Mouse (Mus musculus): ENCODE measurements around the gene Smim1. TPM values are rescaled to one million over a fixed set of nuclear protein-coding genes. Genes with fewer than 3 reads are reported as not detected.

Smim1 gene
- polyA plus RNA-seq (2014; fragmentation: Illumina TruSeq; extraction: RNeasy Lipid Tissue Mini Kit (QIAGEN cat#74804); ENCODE audit: low read depth, low replicate concordance), result 172 TPM

DNA sequence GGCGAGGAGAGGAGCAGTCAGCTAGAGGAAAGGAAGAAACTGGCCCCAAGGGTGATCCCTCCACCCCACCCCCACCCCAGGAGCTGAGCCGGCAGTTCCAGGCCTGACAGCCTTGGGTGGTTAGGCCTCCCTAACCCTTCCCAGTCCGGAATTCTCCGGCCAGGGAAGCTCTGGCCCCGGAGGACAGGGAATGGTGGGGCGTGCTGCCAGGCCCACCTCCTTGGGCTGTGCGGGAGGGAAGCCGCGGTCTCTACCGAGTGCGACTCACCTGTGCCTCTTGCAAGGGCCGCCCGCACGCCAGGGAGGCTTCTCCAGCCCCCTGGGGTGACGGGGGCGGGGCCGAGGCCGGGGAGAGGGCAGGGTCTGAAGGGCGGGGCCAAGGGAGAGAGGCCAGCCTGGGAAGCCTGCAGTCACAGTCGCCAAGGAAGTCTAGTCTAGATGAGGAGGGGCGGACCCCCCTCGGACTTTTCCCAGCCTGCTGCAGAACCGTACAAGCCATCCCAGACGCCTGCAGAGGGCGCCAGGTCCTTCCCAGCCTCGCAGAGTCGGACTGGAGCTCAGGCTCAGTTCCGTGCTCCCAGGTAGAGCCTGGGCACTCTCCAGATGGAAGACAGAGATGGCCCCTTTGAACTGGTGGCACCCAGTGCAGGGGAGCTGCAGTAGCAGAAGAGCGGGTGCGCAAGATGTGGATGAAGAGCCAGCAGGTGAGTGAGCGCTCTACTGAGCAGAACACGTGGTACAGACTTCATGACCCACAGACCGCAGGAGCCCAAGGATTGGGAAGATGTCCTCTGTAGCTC lies at the start of gene Smim1:
Smim1 (minus strand) TSS at position 590 of the 800 bp plus-strand sequence.

DNA sequence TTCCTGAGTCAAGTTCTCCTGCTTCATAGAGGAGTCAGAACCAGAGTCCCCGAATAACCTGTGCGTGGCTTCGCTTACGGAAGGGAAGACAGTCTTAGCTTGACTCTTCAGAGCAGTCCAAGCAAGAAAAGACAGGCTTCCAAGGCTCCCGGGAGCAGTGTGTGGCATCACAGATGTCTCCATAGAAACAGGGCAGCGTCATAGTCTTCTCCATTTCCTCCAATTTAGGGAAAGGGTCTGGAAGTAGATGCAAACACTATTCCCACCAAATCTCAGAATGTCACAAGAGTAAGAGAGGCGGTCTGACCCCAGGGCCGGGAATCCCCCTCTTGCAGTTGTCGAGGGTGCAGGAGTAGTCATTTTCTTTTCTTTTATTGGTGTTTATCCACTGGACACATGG lies 16.5 kb upstream of the Smim1 start, which contains the start of gene Ccdc27:
Ccdc27 (minus strand) TSS at position 101 of the 400 bp plus-strand sequence.

DNA sequence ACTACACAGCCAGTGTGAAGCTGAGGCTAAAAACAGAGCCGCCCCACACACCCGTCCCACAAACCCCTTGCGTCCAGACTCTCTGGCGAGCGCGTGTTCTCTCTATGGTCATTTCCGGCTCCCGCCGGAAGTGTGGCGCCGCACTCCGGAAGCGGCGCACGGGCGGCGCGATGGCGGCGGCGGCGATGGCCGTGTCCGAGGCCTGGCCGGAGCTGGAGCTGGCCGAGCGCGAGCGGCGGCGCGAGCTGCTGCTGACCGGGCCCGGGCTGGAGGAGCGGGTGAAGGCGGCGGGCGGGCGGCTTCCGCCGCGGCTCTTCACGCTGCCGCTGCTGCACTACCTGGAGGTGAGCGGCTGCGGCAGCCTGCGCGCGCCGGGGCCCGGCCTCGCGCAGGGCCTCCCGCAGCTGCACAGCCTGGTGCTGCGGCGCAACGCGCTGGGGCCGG lies 14.4 kb downstream of the Smim1 start, which contains the start of gene Lrrc47:
Lrrc47 (plus strand) TSS at position 86 of the 444 bp plus-strand sequence.

DNA sequence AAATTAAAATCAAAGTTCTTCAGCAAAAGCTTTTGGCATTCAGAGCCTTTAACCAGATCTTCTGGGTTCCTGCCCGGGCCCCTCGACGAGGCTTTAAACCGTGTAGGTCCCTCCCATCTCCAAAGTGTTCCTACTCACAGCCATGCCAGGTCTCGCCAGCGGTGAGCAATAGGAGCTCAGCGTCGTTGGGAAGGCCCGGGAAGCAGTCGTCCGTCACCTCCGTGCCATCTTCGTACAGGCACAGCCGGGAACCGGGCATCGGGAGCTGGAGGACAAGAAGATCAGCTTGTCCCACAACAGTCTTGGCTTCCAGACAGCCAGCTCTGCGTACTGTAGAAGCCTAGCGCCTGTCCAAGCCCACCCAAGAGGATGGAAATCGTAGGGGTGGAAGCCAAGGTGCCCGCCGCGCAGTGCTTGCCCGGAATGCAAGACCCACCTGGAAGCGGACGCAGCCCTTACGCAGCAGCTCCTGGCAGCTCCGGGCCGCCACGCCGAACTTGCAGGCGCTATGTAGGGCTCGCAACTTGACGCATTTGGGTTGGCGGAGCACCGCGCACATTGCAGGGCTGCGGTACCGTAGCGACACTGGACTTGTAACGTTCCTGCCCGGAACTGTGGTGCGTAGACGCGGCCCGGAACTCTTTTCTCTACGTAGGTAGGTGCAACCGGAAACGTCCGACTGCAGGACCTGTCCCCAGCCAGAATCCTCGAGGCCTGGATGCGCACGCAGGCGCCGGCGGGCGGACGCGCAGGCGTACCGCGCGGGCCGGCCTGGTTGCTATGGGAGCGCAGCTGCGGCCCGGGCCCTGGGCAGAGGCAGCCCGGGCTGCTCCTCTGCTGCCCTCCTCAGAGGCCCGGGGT lies 51.4 kb downstream of the Smim1 start, which contains the start of the genes Dffb and Cep104:
Dffb (minus strand) TSS at position 696 of the 861 bp plus-strand sequence.
Cep104 (plus strand) TSS at position 764 of the 861 bp plus-strand sequence.

Other genes starting within 250 kb of the Smim1 start
- 24.2 TPM for gene A430005L14Rik, start 69.0 kb downstream of the Smim1 start, polyA plus RNA-seq (2014; fragmentation: Illumina TruSeq; extraction: RNeasy Lipid Tissue Mini Kit (QIAGEN cat#74804); ENCODE audit: low read depth, low replicate concordance)
- 10.6 TPM for gene Dffb, start 51.1 kb downstream of the Smim1 start, polyA plus RNA-seq (2014; fragmentation: Illumina TruSeq; extraction: RNeasy Lipid Tissue Mini Kit (QIAGEN cat#74804); ENCODE audit: low read depth, low replicate concordance)
- 20.0 TPM for gene Cep104, start 51.0 kb downstream of the Smim1 start, polyA plus RNA-seq (2014; fragmentation: Illumina TruSeq; extraction: RNeasy Lipid Tissue Mini Kit (QIAGEN cat#74804); ENCODE audit: low read depth, low replicate concordance)
- 25.8 TPM for gene Lrrc47, start 14.5 kb downstream of the Smim1 start, polyA plus RNA-seq (2014; fragmentation: Illumina TruSeq; extraction: RNeasy Lipid Tissue Mini Kit (QIAGEN cat#74804); ENCODE audit: low read depth, low replicate concordance)
- 1.4 TPM for gene Ccdc27, start 16.4 kb upstream of the Smim1 start, polyA plus RNA-seq (2014; fragmentation: Illumina TruSeq; extraction: RNeasy Lipid Tissue Mini Kit (QIAGEN cat#74804); ENCODE audit: low read depth, low replicate concordance)
- gene Trp73, start 114.0 kb upstream of the Smim1 start, polyA plus RNA-seq (2014; fragmentation: Illumina TruSeq; extraction: RNeasy Lipid Tissue Mini Kit (QIAGEN cat#74804); ENCODE audit: low read depth, low replicate concordance), result 0.68 TPM
- gene Wrap73, start 116.1 kb upstream of the Smim1 start, polyA plus RNA-seq (2014; fragmentation: Illumina TruSeq; extraction: RNeasy Lipid Tissue Mini Kit (QIAGEN cat#74804); ENCODE audit: low read depth, low replicate concordance), result 7.9 TPM
- gene Tprgl, start 134.4 kb upstream of the Smim1 start, polyA plus RNA-seq (2014; fragmentation: Illumina TruSeq; extraction: RNeasy Lipid Tissue Mini Kit (QIAGEN cat#74804); ENCODE audit: low read depth, low replicate concordance), result 117 TPM
- 15.0 TPM for gene Megf6, start 144.5 kb upstream of the Smim1 start, polyA plus RNA-seq (2014; fragmentation: Illumina TruSeq; extraction: RNeasy Lipid Tissue Mini Kit (QIAGEN cat#74804); ENCODE audit: low read depth, low replicate concordance)

All from adipose tissue, adult 10 weeks (tissue).